Mouse (Mus musculus) adrenal gland, adult 8-10 months (tissue): Measurements from ENCODE around the gene F2r. TPM values are rescaled to one million over a fixed set of nuclear protein-coding genes. Genes with fewer than 3 reads are reported as not detected.

Experiments used
- DNase-seq: peaks from one replicate; pipeline ENCODE4 v3.0.0; 2022
- total RNA-seq, 4 experiments: library from RNA; stranded (reverse); gene quantifications; 2 replicates each; pipeline ENCODE4 v1.2.4; 2022

Gene F2r
- total RNA-seq, 4 experiments from 2014 or later = 116 to 170 (median 135) TPM

- no peak for DNase-seq
Measured at GRCm38 (mm10) chr13:95592860-95593259, 25.4 kb downstream of the F2r start.

GRCm38 (mm10) chr13:95591606-95592005, 26.7 kb downstream of the F2r start:
- DNase-seq = no peak

GRCm38 (mm10) chr13:95587628-95588027, 30.7 kb downstream of the F2r start:
- DNase-seq = no peak

- DNase-seq = no peak
Measured at GRCm38 (mm10) chr13:95584898-95585297, 33.4 kb downstream of the F2r start.

GRCm38 (mm10) chr13:95583237-95584189, 34.8 kb downstream of the F2r start:
- no peak for DNase-seq

- DNase-seq = no peak
Measured at GRCm38 (mm10) chr13:95581850-95582249, 36.4 kb downstream of the F2r start.

DNA sequence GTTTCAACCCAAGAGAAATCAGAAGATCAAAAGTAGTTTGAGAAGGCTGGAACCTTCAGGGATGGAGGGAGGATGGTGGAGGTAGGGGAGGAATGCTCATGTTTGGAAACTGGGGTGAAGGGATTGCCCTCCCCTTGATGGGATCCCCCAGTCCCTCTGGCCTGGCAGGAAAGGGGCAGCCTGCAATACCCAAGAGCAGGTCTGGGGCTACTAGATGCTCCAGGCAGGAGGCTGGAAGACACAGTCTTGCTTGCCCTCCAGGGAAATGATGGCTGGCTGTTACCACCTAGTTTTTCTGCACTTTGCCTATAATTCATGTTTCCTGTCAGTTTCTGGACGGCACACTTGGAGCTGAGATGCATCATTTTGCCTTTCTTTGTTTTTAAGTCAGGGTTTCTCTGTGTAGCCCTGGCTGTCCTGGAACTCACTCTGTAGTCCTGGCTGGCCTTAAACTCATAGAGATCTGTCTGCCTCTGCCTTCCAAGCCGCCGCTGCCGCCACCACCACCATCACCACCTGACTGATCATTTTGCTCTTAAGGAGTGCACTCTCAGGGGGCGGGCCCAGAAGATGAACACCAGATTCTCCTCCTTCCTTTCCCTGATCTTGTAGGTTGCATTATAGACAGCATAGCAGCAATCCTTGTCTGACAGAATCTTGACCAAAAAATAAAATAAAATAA, 40.1 kb downstream of the F2r start:
- DNase-seq = no peak

DNA sequence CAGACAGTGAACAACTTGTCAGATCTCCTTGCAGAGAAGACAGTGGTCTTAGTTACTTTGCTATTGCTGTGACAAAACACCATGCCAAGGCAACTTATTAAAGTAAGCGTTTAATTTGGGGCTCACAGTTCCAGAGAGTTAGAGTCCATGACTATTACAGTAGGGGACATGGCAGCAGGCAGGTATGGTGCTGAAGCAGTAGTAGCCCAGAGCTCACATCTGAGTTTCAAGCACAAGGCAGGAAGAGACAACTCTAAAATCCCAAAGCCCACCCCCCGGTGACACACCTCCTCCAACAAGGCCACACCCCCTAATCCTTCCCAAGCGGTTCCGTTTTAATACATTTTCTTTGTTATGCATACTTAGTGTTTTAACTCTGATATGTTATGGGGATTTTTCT, 47.4 kb downstream of the F2r start:
- no peak for DNase-seq

- no peak for DNase-seq
Measured at GRCm38 (mm10) chr13:95569326-95569725, 49.0 kb downstream of the F2r start.

DNA sequence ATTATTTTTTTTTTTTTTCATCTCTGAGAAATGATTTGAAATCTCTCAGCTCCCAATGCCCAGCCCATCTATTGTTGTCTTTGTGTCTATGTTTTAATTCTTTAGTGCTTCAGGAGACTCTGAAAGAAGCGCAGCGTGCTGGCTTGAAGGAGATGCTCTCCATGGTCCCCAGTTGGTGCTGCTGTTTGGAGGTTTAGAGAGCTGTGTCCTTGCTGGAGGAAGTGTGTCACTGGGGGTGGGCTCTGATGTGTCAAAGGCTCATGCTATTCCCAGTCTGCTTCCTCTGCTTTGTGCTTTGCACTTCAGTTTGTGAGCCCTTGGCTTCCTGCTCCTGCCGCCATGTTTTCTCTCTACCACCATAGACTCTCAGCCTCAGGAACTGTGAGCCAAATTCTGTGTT, 50.0 kb downstream of the F2r start:
- no peak for DNase-seq

DNA sequence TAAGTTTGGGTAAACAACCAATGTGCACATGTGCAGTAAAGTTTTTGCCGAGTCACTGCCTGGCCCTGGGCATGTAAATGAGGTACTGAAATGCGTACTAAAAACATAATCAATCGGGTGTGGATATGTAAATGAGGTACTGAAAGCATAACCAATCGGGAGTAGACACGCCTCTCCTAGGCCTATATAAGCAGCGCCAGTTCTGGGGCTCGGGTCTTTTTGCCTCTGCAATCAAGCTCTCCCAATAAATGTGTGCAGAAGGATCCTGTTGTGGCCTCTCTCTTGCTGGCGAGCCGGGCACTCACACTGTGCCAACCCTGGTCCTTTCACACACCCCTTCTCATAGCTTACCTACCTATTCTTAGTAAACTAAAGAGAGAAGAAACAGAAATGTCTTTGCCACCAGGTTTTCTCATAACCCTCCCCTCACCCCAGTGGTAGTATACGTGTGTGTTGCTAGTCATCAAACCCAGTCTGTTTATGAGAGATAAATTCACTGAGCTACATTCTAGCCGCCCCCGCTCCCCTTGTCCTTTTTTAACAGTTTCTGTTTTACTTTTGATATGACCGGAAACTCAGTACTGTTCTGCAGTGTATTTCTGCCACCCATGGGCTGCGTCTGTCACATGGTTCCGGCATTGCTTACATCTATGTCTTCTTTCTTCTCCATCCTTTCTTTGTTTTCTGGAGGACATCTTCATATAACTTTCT, 51.3 kb downstream of the F2r start:
- DNase-seq = no peak

DNA sequence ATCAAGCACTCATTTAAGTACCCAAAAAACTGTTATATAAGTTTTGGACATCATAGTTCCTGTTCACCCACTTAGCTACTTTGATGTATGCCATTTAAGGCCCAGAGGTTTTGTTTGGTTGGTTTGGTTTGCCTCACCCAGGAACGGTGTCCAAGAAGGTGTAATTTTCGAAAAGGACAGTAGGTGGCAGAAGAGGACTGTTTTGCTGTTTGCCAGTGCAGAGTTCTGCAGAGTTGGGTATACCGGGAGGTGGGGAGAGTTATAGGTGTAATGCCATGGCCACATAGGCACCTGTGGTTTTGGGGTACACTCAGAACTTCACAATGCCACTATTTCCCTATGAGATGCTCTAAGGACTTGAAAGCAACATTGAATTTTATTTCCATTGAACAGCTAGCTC, 54.6 kb downstream of the F2r start:
- DNase-seq = peak; percentile 23

DNA sequence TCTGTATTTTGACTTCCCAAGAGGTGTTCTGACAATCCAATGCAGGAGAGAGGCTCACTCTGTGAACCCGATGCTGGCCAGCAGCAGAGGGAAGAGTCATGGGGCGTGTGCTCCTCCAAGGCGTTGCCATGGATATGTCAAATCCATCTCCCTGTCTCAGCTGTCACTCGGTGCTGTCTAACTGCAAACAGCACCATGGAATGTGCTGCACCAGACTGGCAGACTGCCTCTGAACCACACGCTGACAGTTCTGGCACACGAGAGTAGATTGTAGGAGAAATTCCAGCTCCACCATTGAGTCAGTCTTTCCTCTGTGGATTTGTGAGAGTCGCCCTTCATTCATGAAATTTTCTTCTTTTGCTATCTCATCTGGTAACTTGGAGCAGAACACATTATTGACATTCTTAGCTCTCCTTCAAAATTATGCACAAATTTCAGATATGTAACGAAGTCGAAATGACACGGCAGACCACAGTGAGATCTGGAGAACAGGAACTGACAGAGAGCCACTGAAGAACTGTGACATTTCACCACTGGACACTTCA, 55.1 kb downstream of the F2r start:
- no peak for DNase-seq

DNA sequence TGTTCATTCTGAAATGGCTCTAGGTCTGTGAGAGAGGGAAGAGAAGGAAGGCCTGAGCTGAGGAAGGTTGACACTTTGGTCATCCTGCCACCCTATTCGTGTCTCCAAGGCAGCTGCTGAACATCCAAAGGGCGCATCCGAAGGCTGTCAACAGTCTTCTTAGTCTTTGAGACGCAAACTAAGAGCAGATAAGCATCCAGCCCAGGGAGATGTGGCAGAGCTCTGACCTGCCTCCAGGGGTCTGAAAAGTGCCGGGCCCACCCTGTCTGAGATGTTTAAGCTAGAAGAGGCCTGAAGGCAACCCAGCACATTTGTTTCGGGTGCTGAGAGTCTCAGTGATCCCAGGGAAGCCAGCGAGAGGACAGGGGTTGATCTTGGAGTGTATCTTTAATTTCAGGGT, 61.0 kb downstream of the F2r start:
- no peak for DNase-seq

DNA sequence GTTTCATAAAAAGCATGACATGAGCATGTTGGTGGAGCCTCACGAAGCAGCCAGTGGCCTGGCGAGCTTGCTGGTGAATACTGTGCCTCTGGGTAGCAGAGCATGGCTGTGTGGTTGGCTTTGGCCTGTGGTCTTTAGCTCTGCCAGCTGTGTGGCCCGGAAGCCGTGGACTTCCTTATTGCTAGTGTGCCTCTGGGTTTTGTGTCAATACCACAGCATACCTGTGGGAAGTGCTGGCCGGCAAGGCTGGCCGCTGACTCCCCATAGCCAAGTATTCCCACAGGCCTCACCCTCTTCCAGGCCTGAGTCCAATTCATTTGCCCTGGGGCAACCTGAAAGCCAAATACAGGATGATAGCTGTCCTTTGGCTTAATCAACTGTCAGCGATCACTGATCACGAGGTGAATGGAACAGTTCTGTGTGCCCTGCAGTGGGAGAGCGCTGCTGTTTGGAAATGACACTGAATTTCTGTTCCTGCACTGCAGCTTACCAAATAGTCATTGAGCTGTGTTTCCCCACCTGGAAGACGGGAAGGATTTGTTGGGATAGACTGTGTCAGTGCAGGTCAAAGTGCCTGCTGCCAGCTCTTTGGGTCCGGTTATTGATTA, 64.3 kb downstream of the F2r start:
- no peak for DNase-seq

Other genes with a start within 250 kb of the F2r start
- 10 to 100 TPM; 37.8 to 43.1 (median 40.3) TPM for gene Aggf1, start 243.1 kb downstream of the F2r start, total RNA-seq
- not detected for gene Crhbp, start 173.6 kb downstream of the F2r start, total RNA-seq
- not detected for gene S100z, start 139.8 kb downstream of the F2r start, total RNA-seq
- gene F2rl1, start 93.3 kb downstream of the F2r start, total RNA-seq = under 1 TPM in 3 of 4 experiments, not detected in 1; 0.10 to 0.17 (median 0.15) TPM
- gene F2rl2, start 78.4 kb upstream of the F2r start, total RNA-seq = under 1 TPM in 1 of 4 experiments, not detected in 3; 0.10 TPM